Mouse (Mus musculus) heart, embryonic 12.5 days (tissue): Measurements from ENCODE around the gene Spef1. TPM values are rescaled to one million over a fixed set of nuclear protein-coding genes. Genes with fewer than 3 reads are reported as not detected.

ENCODE experiments used
- polyA plus RNA-seq: library from polyadenylated mRNA; unstranded; fragments of >200 nt; fragmentation: Nextera tagmentation; extraction: Ambion mirVana; gene quantifications from 2 replicates; pipeline ENCODE4 v1.2.1, GENCODE M21; 2016

Spef1 gene
- polyA plus RNA-seq, 1 experiment from 2014 or later, result 1.3 TPM

Other genes with a start within 250 kb of the Spef1 start
- 3.3 and 3.8 TPM in 2 replicates for gene Gfra4, start 144.2 kb downstream of the Spef1 start, polyA plus RNA-seq
- 9.8 and 12.0 TPM in 2 replicates for gene Adam33, start 123.5 kb downstream of the Spef1 start, polyA plus RNA-seq
- 0.08 and 0.14 TPM in 2 replicates for gene Siglec1, start 100.5 kb downstream of the Spef1 start, polyA plus RNA-seq
- 8.7 and 8.9 TPM in 2 replicates for gene Hspa12b, start 60.0 kb downstream of the Spef1 start, polyA plus RNA-seq
- not detected in 2 replicates for gene Gm11037, start 53.8 kb downstream of the Spef1 start, polyA plus RNA-seq
- 69.2 and 69.6 TPM in 2 replicates for gene 1700037H04Rik, start 27.2 kb downstream of the Spef1 start, polyA plus RNA-seq
- 6.9 and 7.2 TPM in 2 replicates for gene Cenpb, start 7.2 kb downstream of the Spef1 start, polyA plus RNA-seq
- gene Cdc25b, start 333 bp downstream of the Spef1 start, polyA plus RNA-seq, result 38.7 and 39.1 TPM in 2 replicates
- gene Ap5s1, start 19.8 kb upstream of the Spef1 start, polyA plus RNA-seq, result 30.1 and 32.0 TPM in 2 replicates
- gene Mavs, start 46.8 kb upstream of the Spef1 start, polyA plus RNA-seq, result 20.3 and 20.6 TPM in 2 replicates
- gene Pank2, start 75.2 kb upstream of the Spef1 start, polyA plus RNA-seq, result 37.1 and 37.6 TPM in 2 replicates
- gene Rnf24, start 165.6 kb upstream of the Spef1 start, polyA plus RNA-seq, result 2.6 and 2.8 TPM in 2 replicates